Mouse (Mus musculus) adrenal gland, postnatal 10 days (tissue): Measurements from ENCODE around the gene Slco4a1. TPM values are rescaled to one million over a fixed set of nuclear protein-coding genes. Genes with fewer than 3 reads are reported as not detected.

ENCODE experiments used
- DNase-seq: peaks from one replicate; pipeline ENCODE4 v3.0.0; 2021; ENCODE audit warnings: mixed read lengths
- long read RNA-seq, 2 experiments: library from polyadenylated mRNA; stranded (forward); transcript quantifications; one replicate each; pipeline ENCODE4 v2.0.0; 2021
- total RNA-seq, 2 experiments: library from RNA; stranded (reverse); gene quantifications; 2 replicates each; pipeline ENCODE4 v1.2.3; 2021

Slco4a1 gene
- total RNA-seq, result 1 to 10 TPM; 4.4 to 5.1 TPM
- long read RNA-seq, experiment 1, partial matches to known transcripts, result 3 of 5 reads
- long read RNA-seq, experiment 1, other reads (novel, unspliced or antisense), result 1 of 5 reads
- long read RNA-seq, experiment 2, partial matches to known transcripts, result 0 of 3 reads
- long read RNA-seq, experiment 2, other reads (novel, unspliced or antisense), result 0 of 3 reads

- peak; percentile 93 for DNase-seq
Observed at GRCm38 (mm10) chr2:180455723-180456698, at the start of gene Slco4a1. Gene Slco4a1, plus strand, starts transcription at chr2:180456245.

GRCm38 (mm10) chr2:180408410-180408809, 47.6 kb upstream of the Slco4a1 start:
- no peak for DNase-seq

GRCm38 (mm10) chr2:180410432-180410831, 45.6 kb upstream of the Slco4a1 start:
- DNase-seq, result no peak

- peak; percentile 36 for DNase-seq
Observed at GRCm38 (mm10) chr2:180411013-180411412, 45.0 kb upstream of the Slco4a1 start.

GRCm38 (mm10) chr2:180415627-180416026, 40.4 kb upstream of the Slco4a1 start:
- DNase-seq, result no peak

- peak; percentile 56 for DNase-seq
Observed at GRCm38 (mm10) chr2:180417731-180418130, 38.3 kb upstream of the Slco4a1 start.

- no peak for DNase-seq
Observed at GRCm38 (mm10) chr2:180420641-180421040, 35.4 kb upstream of the Slco4a1 start.

GRCm38 (mm10) chr2:180425115-180425514, 30.9 kb upstream of the Slco4a1 start:
- DNase-seq, result no peak

GRCm38 (mm10) chr2:180427073-180427472, 29.0 kb upstream of the Slco4a1 start:
- DNase-seq, result peak; percentile 35

GRCm38 (mm10) chr2:180428331-180428730, 27.7 kb upstream of the Slco4a1 start:
- no peak for DNase-seq

- DNase-seq, result no peak
Observed at GRCm38 (mm10) chr2:180430648-180431047, 25.4 kb upstream of the Slco4a1 start.

GRCm38 (mm10) chr2:180432042-180432668, 23.9 kb upstream of the Slco4a1 start:
- peak; percentile 92 for DNase-seq

- no peak for DNase-seq
Observed at GRCm38 (mm10) chr2:180432751-180433150, 23.3 kb upstream of the Slco4a1 start.

- DNase-seq, result no peak
Observed at GRCm38 (mm10) chr2:180433350-180433749, 22.7 kb upstream of the Slco4a1 start.

GRCm38 (mm10) chr2:180435341-180435926, 20.6 kb upstream of the Slco4a1 start:
- DNase-seq, result no peak

GRCm38 (mm10) chr2:180437149-180437864, 18.7 kb upstream of the Slco4a1 start:
- DNase-seq, result no peak

GRCm38 (mm10) chr2:180439791-180440190, 16.3 kb upstream of the Slco4a1 start:
- no peak for DNase-seq

GRCm38 (mm10) chr2:180440596-180441332, 15.3 kb upstream of the Slco4a1 start:
- DNase-seq, result no peak

- DNase-seq, result no peak
Observed at GRCm38 (mm10) chr2:180442061-180442460, 14.0 kb upstream of the Slco4a1 start.

GRCm38 (mm10) chr2:180443861-180444260, 12.2 kb upstream of the Slco4a1 start:
- DNase-seq, result no peak
